Mouse (Mus musculus): Measurements from ENCODE around the gene Lrpprc. TPM values are rescaled to one million over a fixed set of nuclear protein-coding genes. Genes with fewer than 3 reads are reported as not detected.
A peak's percentile ranks its signal among the peaks of the same experiment; 100 is the strongest.

Gene Lrpprc
- polyA plus RNA-seq, 1 experiment from 2014 or later = 41.6 TPM

DNA sequence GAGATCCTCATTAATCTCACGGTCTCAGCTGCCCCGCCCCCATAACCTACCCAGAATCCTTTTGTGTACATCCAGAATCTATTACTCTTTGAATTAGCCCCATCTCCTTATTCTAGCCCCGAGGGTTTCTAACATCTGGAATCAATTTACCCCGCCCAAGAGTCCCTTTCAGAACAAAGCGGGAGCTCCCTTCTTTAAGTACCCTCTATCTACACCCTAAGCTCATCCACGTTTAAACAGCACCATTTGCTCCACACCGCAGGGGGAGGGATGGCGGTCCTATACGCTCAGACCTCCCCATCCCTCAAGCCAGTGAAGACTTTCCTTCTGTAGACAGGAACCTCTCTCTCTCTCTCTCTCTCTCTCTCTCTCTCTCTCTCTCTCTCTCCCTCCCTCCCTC, 53.9 kb downstream of the Lrpprc start:
- H3K4me3 ChIP-seq (ENCODE audit: low read depth, low read length) = no peak overlapping the region
- no peaks in the 10 kb centered on the region for H3K27me3 ChIP-seq (ENCODE audit: control insufficient read depth, insufficient read depth, low read depth, low read length)
- ATAC-seq (ENCODE audit: low read depth) = no peak
- no peak overlapping the region for H3K9ac ChIP-seq (ENCODE audit: low read depth, low read length)
- no peak overlapping the region for H3K27ac ChIP-seq (ENCODE audit: low read length)
- H3K36me3 ChIP-seq (ENCODE audit: control insufficient read depth, insufficient read depth) = peaks cover 4% of the 10 kb centered on the region
- H3K4me2 ChIP-seq (ENCODE audit: low read depth, low read length) = no peak overlapping the region
- no peaks in the 10 kb centered on the region for H3K9me3 ChIP-seq (replicated peaks; ENCODE audit: control insufficient read depth, low read length)
- H3K4me1 ChIP-seq (ENCODE audit: control insufficient read depth, low read depth, low read length) = peaks cover 4% of the 10 kb centered on the region
- WGBS (ENCODE audit: insufficient replicate concordance) = 80% methylated on average over 9 of the region's 9 CpGs

- Histone ChIP-seq H3K4me2 (ENCODE audit: low read depth, low read length) (no peak overlapping the region), H3K9me3 (replicated peaks; ENCODE audit: control insufficient read depth, low read length) (no peaks in the 10 kb centered on the region), H3K4me1 (ENCODE audit: control insufficient read depth, low read depth, low read length) (peaks cover 27% of the 10 kb centered on the region), H3K9ac (ENCODE audit: low read depth, low read length) (no peak overlapping the region), H3K27ac (ENCODE audit: low read length) (no peak overlapping the region; the same call in 1 of the 2 replicates), H3K36me3 (ENCODE audit: control insufficient read depth, insufficient read depth) (peaks cover 17% of the 10 kb centered on the region), H3K4me3 (ENCODE audit: low read depth, low read length) (no peak overlapping the region), H3K27me3 (ENCODE audit: control insufficient read depth, insufficient read depth, low read depth, low read length) (no peaks in the 10 kb centered on the region)
- WGBS (ENCODE audit: insufficient replicate concordance) = 80% methylated on average over 8 of the region's 8 CpGs
- no peak for ATAC-seq (ENCODE audit: low read depth)
These were observed 58.0 kb downstream of the Lrpprc start for GRCm38 (mm10) chr17:84732612-84733011.

- Histone ChIP-seq H3K4me1 (ENCODE audit: control insufficient read depth, low read depth, low read length) (peaks cover 28% of the 10 kb centered on the region), H3K9ac (ENCODE audit: low read depth, low read length) (no peak overlapping the region), H3K4me3 (ENCODE audit: low read depth, low read length) (no peak overlapping the region), H3K9me3 (replicated peaks; ENCODE audit: control insufficient read depth, low read length) (no peaks in the 10 kb centered on the region), H3K27me3 (ENCODE audit: control insufficient read depth, insufficient read depth, low read depth, low read length) (no peaks in the 10 kb centered on the region), H3K27ac (ENCODE audit: low read length) (no peak overlapping the region), H3K36me3 (ENCODE audit: control insufficient read depth, insufficient read depth) (peaks cover 20% of the 10 kb centered on the region), H3K4me2 (ENCODE audit: low read depth, low read length) (no peak overlapping the region)
- WGBS (ENCODE audit: insufficient replicate concordance) = 89% methylated on average over 12 of the region's 12 CpGs
- ATAC-seq (ENCODE audit: low read depth) = no peak
These were observed 59.2 kb downstream of the Lrpprc start for GRCm38 (mm10) chr17:84731361-84731760.

- WGBS (ENCODE audit: insufficient replicate concordance) = 29% methylated on average over 5 of the region's 5 CpGs
- Histone ChIP-seq H3K9me3 (replicated peaks; ENCODE audit: control insufficient read depth, low read length) (no peaks in the 10 kb centered on the region), H3K4me2 (ENCODE audit: low read depth, low read length) (peak overlapping the region; percentile 24; the same call in 1 of the 2 replicates), H3K4me3 (ENCODE audit: low read depth, low read length) (no peak overlapping the region), H3K4me1 (ENCODE audit: control insufficient read depth, low read depth, low read length) (peaks cover 28% of the 10 kb centered on the region), H3K36me3 (ENCODE audit: control insufficient read depth, insufficient read depth) (peaks cover 29% of the 10 kb centered on the region), H3K9ac (ENCODE audit: low read depth, low read length) (peak overlapping the region; percentile 13), H3K27ac (ENCODE audit: low read length) (peak overlapping the region; percentile 76), H3K27me3 (ENCODE audit: control insufficient read depth, insufficient read depth, low read depth, low read length) (no peaks in the 10 kb centered on the region)
- ATAC-seq (ENCODE audit: low read depth) = peak; percentile 63
These were observed 61.4 kb downstream of the Lrpprc start for GRCm38 (mm10) chr17:84729140-84729539.

- WGBS (ENCODE audit: insufficient replicate concordance) = 17% methylated on average over 1 of the region's 1 CpGs
- Histone ChIP-seq H3K4me3 (ENCODE audit: low read depth, low read length) (no peak overlapping the region), H3K4me1 (ENCODE audit: control insufficient read depth, low read depth, low read length) (peaks cover 28% of the 10 kb centered on the region), H3K36me3 (ENCODE audit: control insufficient read depth, insufficient read depth) (peaks cover 29% of the 10 kb centered on the region), H3K27ac (ENCODE audit: low read length) (peak overlapping the region; percentile 78), H3K27me3 (ENCODE audit: control insufficient read depth, insufficient read depth, low read depth, low read length) (no peaks in the 10 kb centered on the region), H3K4me2 (ENCODE audit: low read depth, low read length) (peak overlapping the region; percentile 46), H3K9ac (ENCODE audit: low read depth, low read length) (0 out of 2 replicates have a peak overlapping the region, but pooled peaks have one; percentile 17), H3K9me3 (replicated peaks; ENCODE audit: control insufficient read depth, low read length) (no peaks in the 10 kb centered on the region)
- ATAC-seq (ENCODE audit: low read depth) = peak; percentile 98
These were observed 62.2 kb downstream of the Lrpprc start for GRCm38 (mm10) chr17:84728201-84728911.

DNA sequence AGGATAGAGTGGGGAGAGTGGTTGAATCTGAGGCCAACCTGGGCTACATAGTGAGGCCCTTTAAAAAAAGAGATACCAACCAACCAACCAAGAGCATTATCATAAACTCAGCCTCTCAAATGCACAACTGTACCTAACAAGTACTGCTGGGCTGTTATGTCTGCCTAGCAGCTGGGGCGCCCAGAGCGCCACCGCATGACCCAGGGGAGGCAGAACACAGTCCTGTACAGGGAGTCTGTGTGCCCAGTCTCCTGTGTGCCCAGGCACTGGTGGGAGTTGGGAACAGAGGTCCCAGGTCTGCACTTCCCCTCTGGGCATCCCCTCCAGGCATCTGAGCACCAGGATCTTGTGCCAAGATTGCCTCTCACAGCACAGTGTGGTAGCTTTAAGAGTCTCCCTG, 65.4 kb downstream of the Lrpprc start:
- Histone ChIP-seq H3K4me2 (ENCODE audit: low read depth, low read length) (no peak overlapping the region), H3K27ac (ENCODE audit: low read length) (no peak overlapping the region), H3K9ac (ENCODE audit: low read depth, low read length) (no peak overlapping the region), H3K27me3 (ENCODE audit: control insufficient read depth, insufficient read depth, low read depth, low read length) (no peaks in the 10 kb centered on the region), H3K4me3 (ENCODE audit: low read depth, low read length) (no peak overlapping the region), H3K36me3 (ENCODE audit: control insufficient read depth, insufficient read depth) (peaks cover 21% of the 10 kb centered on the region), H3K9me3 (replicated peaks; ENCODE audit: control insufficient read depth, low read length) (no peaks in the 10 kb centered on the region), H3K4me1 (ENCODE audit: control insufficient read depth, low read depth, low read length) (peaks cover 20% of the 10 kb centered on the region)
- 89% methylated on average over 3 of the region's 3 CpGs for WGBS (ENCODE audit: insufficient replicate concordance)
- ATAC-seq (ENCODE audit: low read depth) = no peak

DNA sequence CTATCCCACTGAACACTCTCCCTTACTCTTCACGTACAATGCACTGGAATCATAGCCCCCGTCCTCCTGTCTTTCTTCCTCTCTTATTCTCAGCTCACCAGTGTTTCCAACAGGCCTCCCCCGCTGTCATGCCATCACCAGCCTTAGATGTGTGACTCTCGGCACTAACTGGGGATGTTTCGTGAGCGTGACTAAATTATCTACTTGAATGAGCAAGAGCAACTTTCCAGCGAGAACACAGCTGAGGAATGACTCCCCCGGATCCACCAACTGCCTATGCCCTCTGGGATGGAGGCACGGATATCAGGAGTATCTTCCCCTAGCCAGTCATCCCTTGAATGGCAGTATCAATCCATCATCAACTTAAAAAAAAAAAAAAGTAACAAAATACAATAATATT, 66.6 kb downstream of the Lrpprc start:
- H3K9ac ChIP-seq (ENCODE audit: low read depth, low read length) = no peak overlapping the region
- ATAC-seq (ENCODE audit: low read depth) = no peak
- no peak overlapping the region for H3K4me2 ChIP-seq (ENCODE audit: low read depth, low read length)
- no peak overlapping the region for H3K4me3 ChIP-seq (ENCODE audit: low read depth, low read length)
- peaks cover 14% of the 10 kb centered on the region for H3K4me1 ChIP-seq (ENCODE audit: control insufficient read depth, low read depth, low read length)
- peaks cover 18% of the 10 kb centered on the region for H3K36me3 ChIP-seq (ENCODE audit: control insufficient read depth, insufficient read depth)
- H3K27ac ChIP-seq (ENCODE audit: low read length) = no peak overlapping the region
- H3K9me3 ChIP-seq (replicated peaks; ENCODE audit: control insufficient read depth, low read length) = no peaks in the 10 kb centered on the region
- WGBS (ENCODE audit: insufficient replicate concordance) = 84% methylated on average over 9 of the region's 9 CpGs
- H3K27me3 ChIP-seq (ENCODE audit: control insufficient read depth, insufficient read depth, low read depth, low read length) = no peaks in the 10 kb centered on the region

- Histone ChIP-seq H3K27ac (ENCODE audit: low read length) (no peak overlapping the region), H3K9me3 (replicated peaks; ENCODE audit: control insufficient read depth, low read length) (no peaks in the 10 kb centered on the region), H3K4me3 (ENCODE audit: low read depth, low read length) (no peak overlapping the region), H3K36me3 (ENCODE audit: control insufficient read depth, insufficient read depth) (peaks cover 7% of the 10 kb centered on the region), H3K4me1 (ENCODE audit: control insufficient read depth, low read depth, low read length) (no peaks in the 10 kb centered on the region; the same call in 1 of the 2 replicates), H3K4me2 (ENCODE audit: low read depth, low read length) (no peak overlapping the region), H3K27me3 (ENCODE audit: control insufficient read depth, insufficient read depth, low read depth, low read length) (no peaks in the 10 kb centered on the region), H3K9ac (ENCODE audit: low read depth, low read length) (no peak overlapping the region)
- WGBS (ENCODE audit: insufficient replicate concordance) = 71% methylated on average over 3 of the region's 3 CpGs
- no peak for ATAC-seq (ENCODE audit: low read depth)
These were observed 71.5 kb downstream of the Lrpprc start for GRCm38 (mm10) chr17:84719105-84719504.

DNA sequence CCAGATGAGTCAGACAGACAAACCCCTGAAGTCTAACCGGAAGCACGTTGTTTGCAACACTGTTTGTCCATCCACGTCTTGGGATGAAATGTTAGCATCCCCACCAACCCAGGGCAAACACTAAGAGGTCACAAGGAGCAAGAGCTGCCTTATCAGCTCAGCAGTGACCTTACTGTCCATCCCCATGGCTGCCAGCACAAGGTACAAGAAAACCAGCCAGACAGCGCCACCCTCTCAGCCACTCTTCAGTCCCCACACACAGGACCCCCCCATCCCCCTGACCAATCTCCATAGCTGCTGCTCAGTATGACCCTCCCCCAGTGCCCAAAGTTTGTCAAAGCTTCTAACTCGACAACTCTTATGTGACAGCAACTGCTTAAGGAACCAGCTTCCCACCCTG, 73.2 kb downstream of the Lrpprc start:
- 74% methylated on average over 5 of the region's 5 CpGs for WGBS (ENCODE audit: insufficient replicate concordance)
- H3K9ac ChIP-seq (ENCODE audit: low read depth, low read length) = no peak overlapping the region
- H3K27ac ChIP-seq (ENCODE audit: low read length) = no peak overlapping the region
- ATAC-seq (ENCODE audit: low read depth) = no peak
- peaks cover 7% of the 10 kb centered on the region for H3K36me3 ChIP-seq (ENCODE audit: control insufficient read depth, insufficient read depth)
- H3K4me1 ChIP-seq (ENCODE audit: control insufficient read depth, low read depth, low read length) = no peaks in the 10 kb centered on the region; the same call in 1 of the 2 replicates
- no peaks in the 10 kb centered on the region for H3K27me3 ChIP-seq (ENCODE audit: control insufficient read depth, insufficient read depth, low read depth, low read length)
- no peak overlapping the region for H3K4me2 ChIP-seq (ENCODE audit: low read depth, low read length)
- no peak overlapping the region for H3K4me3 ChIP-seq (ENCODE audit: low read depth, low read length)
- H3K9me3 ChIP-seq (replicated peaks; ENCODE audit: control insufficient read depth, low read length) = no peaks in the 10 kb centered on the region
